Mouse (Mus musculus) CH12.LX (cell line): ENCODE data around the gene I830077J02Rik. TPM values are rescaled to one million over a fixed set of nuclear protein-coding genes. Genes with fewer than 3 reads are reported as not detected.

Source experiments
- DNase-seq: peaks from one replicate; pipeline ENCODE4 v3.0.0-alpha.2; 2013; ENCODE audit errors: extremely low read depth
- H3K27ac ChIP-seq: 2 replicates; pipeline ENCODE4 v1.5.1; 2012; ENCODE audit warnings: low read depth, mild to moderate bottlenecking, control low read depth, moderate library complexity; ENCODE audit not compliant: insufficient read depth
- H3K27me3 ChIP-seq: replicated peaks from 2 replicates; pipeline ENCODE3; 2012; ENCODE audit warnings: inconsistent platforms
- H3K36me3 ChIP-seq, 2 experiments: replicated peaks in 1 of 2; 2 replicates each; pipeline versions ENCODE3 to v1.6.1; 2012; ENCODE audit warnings: inconsistent platforms in 1 of 2, low read length in 1 of 2, mild to moderate bottlenecking in 1 of 2, mixed read lengths in 1 of 2, moderate library complexity in 1 of 2; ENCODE audit not compliant: control insufficient read depth in 1 of 2, insufficient read depth in 1 of 2
- H3K4me1 ChIP-seq, 2 experiments: 2 replicates each; pipeline ENCODE4 v1.6.1; 2012; ENCODE audit warnings: inconsistent platforms in 1 of 2, moderate library complexity in 1 of 2; ENCODE audit not compliant: insufficient read depth in 2 of 2, control insufficient read depth in 1 of 2
- H3K4me2 ChIP-seq: 2 replicates; pipeline ENCODE4 v1.6.1; 2012; ENCODE audit warnings: low read depth, mild to moderate bottlenecking, control low read depth; ENCODE audit not compliant: poor library complexity, insufficient read depth, severe bottlenecking
- H3K4me3 ChIP-seq, 3 experiments: fragments of 150-350 bp in 1 of 3; sonication (generic) in 1 of 3; replicated peaks in 1 of 3; 2 replicates each; pipeline versions ENCODE3 to v1.5.1; 2011 to 2012; ENCODE audit warnings: low read depth in 2 of 3, low read length in 2 of 3, mild to moderate bottlenecking in 2 of 3, moderate library complexity in 2 of 3, control low read depth in 1 of 3, improper control_type of control experiment in 1 of 3, inconsistent platforms in 1 of 3, mixed read lengths in 1 of 3; ENCODE audit not compliant: poor library complexity in 1 of 3
- H3K79me2 ChIP-seq: replicated peaks from 2 replicates; pipeline ENCODE4 v1.6.1; 2012; ENCODE audit warnings: mild to moderate bottlenecking, moderate library complexity; ENCODE audit not compliant: control insufficient read depth, poor library complexity, insufficient read depth, severe bottlenecking; ENCODE audit errors: extremely low read depth
- H3K9ac ChIP-seq: 2 replicates; pipeline ENCODE4 v1.6.1; 2012; ENCODE audit warnings: low read depth, mild to moderate bottlenecking, control low read depth, moderate library complexity; ENCODE audit not compliant: insufficient read depth
- H3K9me3 ChIP-seq: replicated peaks from 2 replicates; pipeline ENCODE3; 2012; ENCODE audit warnings: low read length, inconsistent platforms, mixed read lengths
- BHLHE40 ChIP-seq: IDR thresholded peaks from 2 replicates; pipeline ENCODE4 v1.6.1; 2011; ENCODE audit warnings: mild to moderate bottlenecking, low read depth, low read length, improper control_type of control experiment
- CHD2 ChIP-seq: IDR thresholded peaks from 2 replicates; pipeline ENCODE4 v1.6.1; 2011; ENCODE audit warnings: low read length, improper control_type of control experiment
- E2F4 ChIP-seq: IDR thresholded peaks from 2 replicates; pipeline ENCODE4 v1.6.1; 2011; ENCODE audit warnings: low read depth, low read length, improper control_type of control experiment; ENCODE audit not compliant: insufficient replicate concordance
- ELF1 ChIP-seq: IDR thresholded peaks from 2 replicates; pipeline ENCODE4 v1.6.1; 2014; ENCODE audit warnings: low read depth, mild to moderate bottlenecking, inconsistent platforms, low read length, improper control_type of control experiment
- GABPA ChIP-seq: IDR thresholded peaks from 2 replicates; pipeline ENCODE4 v1.6.1; 2012; ENCODE audit warnings: low read depth, low read length, improper control_type of control experiment, inconsistent platforms; ENCODE audit not compliant: insufficient replicate concordance
- IRF4 ChIP-seq: IDR thresholded peaks from 2 replicates; pipeline ENCODE4 v1.6.1; 2014; ENCODE audit warnings: low read depth, mild to moderate bottlenecking, inconsistent platforms, low read length, improper control_type of control experiment
- JUND ChIP-seq: conservative IDR thresholded peaks from 2 replicates; pipeline ENCODE4 v1.6.1; 2011; ENCODE audit warnings: low read depth, low read length, improper control_type of control experiment
- KAT2A ChIP-seq: IDR thresholded peaks from 2 replicates; pipeline ENCODE4 v1.6.1; 2012; ENCODE audit warnings: low read length, improper control_type of control experiment, inconsistent platforms; ENCODE audit not compliant: insufficient replicate concordance
- MAX ChIP-seq: IDR thresholded peaks from 2 replicates; pipeline ENCODE4 v1.6.1; 2011; ENCODE audit warnings: low read length, improper control_type of control experiment
- NELFE ChIP-seq: IDR thresholded peaks from 2 replicates; pipeline ENCODE4 v1.6.1; 2011; ENCODE audit warnings: low read depth, low read length, improper control_type of control experiment
- NRF1 ChIP-seq: IDR thresholded peaks from 2 replicates; pipeline ENCODE4 v1.6.1; 2014; ENCODE audit warnings: low read depth, mild to moderate bottlenecking, inconsistent platforms, low read length, improper control_type of control experiment, moderate library complexity
- PAX5 ChIP-seq: IDR thresholded peaks from 2 replicates; pipeline ENCODE4 v1.6.1; 2012; ENCODE audit warnings: low read length, inconsistent platforms, mixed read lengths
- RCOR1 ChIP-seq: conservative IDR thresholded peaks from 2 replicates; pipeline ENCODE4 v1.6.1; 2012; ENCODE audit warnings: low read depth, mild to moderate bottlenecking, inconsistent platforms, low read length, improper control_type of control experiment
- SIN3A ChIP-seq: IDR thresholded peaks from 2 replicates; pipeline ENCODE4 v1.6.1; 2012; ENCODE audit warnings: low read length, improper control_type of control experiment, inconsistent platforms
- SMC3 ChIP-seq: IDR thresholded peaks from 2 replicates; pipeline ENCODE4 v1.6.1; 2011; ENCODE audit warnings: low read depth, low read length, improper control_type of control experiment
- TCF12 ChIP-seq: IDR thresholded peaks from 2 replicates; pipeline ENCODE4 v1.6.1; 2014; ENCODE audit warnings: low read depth, mild to moderate bottlenecking, inconsistent platforms, low read length, improper control_type of control experiment
- UBTF ChIP-seq: IDR thresholded peaks from 2 replicates; pipeline ENCODE4 v1.6.1; 2012; ENCODE audit warnings: low read depth, mild to moderate bottlenecking, inconsistent platforms, low read length, improper control_type of control experiment, moderate library complexity
- ZC3H11A ChIP-seq: IDR thresholded peaks from 2 replicates; pipeline ENCODE4 v1.6.1; 2012; ENCODE audit warnings: low read depth, mild to moderate bottlenecking, inconsistent platforms, low read length, improper control_type of control experiment
- ZNF384 ChIP-seq: IDR thresholded peaks from 2 replicates; pipeline ENCODE4 v1.6.1; 2012; ENCODE audit warnings: low read depth, low read length, improper control_type of control experiment, inconsistent platforms
- dilution Hi-C: fragments of 300-500 bp; cut with MboI; formaldehyde crosslinking; loops from 2 replicates; pipeline ENCODE4 v1.14.3; 2020; ENCODE audit warnings: low sequenced_read_pairs; ENCODE audit not compliant: extremely low pct_unique_long_range_greater_than_20kb, extremely low pct_ligation_motif_present
- in situ Hi-C: fragments of 300-500 bp; cut with MboI; formaldehyde crosslinking; loops from 3 replicates; pipeline ENCODE4 v1.14.3; 2019; ENCODE audit warnings: low sequenced_read_pairs, low pct_ligation_motif_present, low pct_unique_long_range_greater_than_20kb, mixed read lengths
- polyA plus RNA-seq: library from polyadenylated mRNA; unstranded; fragments of >175 nt; gene quantifications from 2 replicates; pipeline ENCODE4 v1.2.1, GENCODE M21; 2012; ENCODE audit warnings: low read depth; ENCODE audit not compliant: insufficient read length
- total RNA-seq, 2 experiments: library from RNA; depleted of rRNA; stranded (reverse); fragments of 300-350 nt in 1 of 2; fragments of >200 nt in 1 of 2; gene quantifications; 2 replicates each; pipeline ENCODE4 v1.2.3; 2012 to 2014

The I830077J02Rik gene
- total and polyA plus RNA-seq, 3 experiments, result 1.3 to 10.2 (median 2.9) TPM

DNA sequence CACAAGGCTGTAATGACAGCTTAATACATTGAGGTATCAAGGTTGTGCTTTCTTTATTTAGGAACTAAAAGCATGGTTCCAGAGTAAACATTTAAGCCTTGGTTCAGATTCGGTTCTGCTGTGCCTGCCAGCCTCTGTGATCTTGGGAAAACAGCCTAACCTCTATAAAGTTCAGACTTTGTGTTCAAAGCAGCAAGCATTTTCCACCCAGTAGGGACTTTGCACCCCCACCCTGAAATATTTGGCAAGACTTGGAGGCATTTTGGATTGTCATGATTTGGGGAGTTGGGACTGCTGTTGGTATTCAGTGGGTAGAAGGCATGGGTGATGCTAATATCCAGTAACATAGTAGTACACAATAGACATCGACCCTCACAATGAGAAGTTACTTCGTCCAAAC is 43.5 kb downstream of the I830077J02Rik start:
- H3K4me2 ChIP-seq, result no peak overlapping the region
- no peak overlapping the region for H3K27ac ChIP-seq
- no peak overlapping the region for H3K9ac ChIP-seq
- dilution Hi-C loops, result no loop called here
- peaks cover 5 to 24% of the 10 kb centered on the region in 2 experiments for H3K4me1 ChIP-seq
- no peaks in the 10 kb centered on the region for H3K79me2 ChIP-seq
- no peaks in the 10 kb centered on the region for H3K36me3 ChIP-seq
- no peak for DNase-seq
- H3K27me3 ChIP-seq, result no peaks in the 10 kb centered on the region
- no peak overlapping the region for H3K4me3 ChIP-seq
- in situ Hi-C loops, result no loop called here
- no peak for TF ChIP-seq TCF12
- no peak for TF ChIP-seq UBTF
- no peak for TF ChIP-seq MAX
- no peaks in the 10 kb centered on the region for H3K9me3 ChIP-seq

DNA sequence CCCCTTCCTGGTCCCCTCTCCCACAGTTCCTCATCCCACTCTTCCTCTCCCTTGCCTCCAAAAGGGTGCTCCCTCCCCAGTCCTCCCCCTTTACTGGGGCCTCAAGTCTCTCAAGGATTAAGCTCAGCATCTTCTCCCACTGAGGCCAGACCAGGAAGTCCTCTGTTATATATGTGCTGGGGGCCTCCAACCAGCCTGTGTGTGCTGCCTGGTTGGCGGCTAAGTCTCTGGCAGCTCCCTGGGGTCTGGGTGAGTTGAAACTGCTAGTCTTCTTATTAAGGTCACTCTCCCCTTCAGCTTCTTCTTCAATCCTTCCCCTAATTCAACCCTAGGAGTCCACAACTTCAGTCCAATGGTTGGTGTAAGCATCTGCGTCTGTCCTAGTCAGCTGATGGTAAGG is 49.4 kb downstream of the I830077J02Rik start:
- H3K36me3 ChIP-seq, result no peaks in the 10 kb centered on the region
- TF ChIP-seq JUND (no peak), TCF12 (no peak), GABPA (no peak), BHLHE40 (no peak), RCOR1 (no peak), ZC3H11A (no peak), SMC3 (no peak), KAT2A (no peak), PAX5 (no peak), NRF1 (no peak), MAX (no peak), ELF1 (no peak), ZNF384 (no peak), SIN3A (no peak), IRF4 (no peak), CHD2 (no peak), NELFE (no peak), E2F4 (no peak)
- H3K79me2 ChIP-seq, result no peaks in the 10 kb centered on the region
- in situ Hi-C loops, result no loop called here
- no peak overlapping the region for H3K4me2 ChIP-seq
- DNase-seq, result no peak
- H3K4me1 ChIP-seq, result peaks cover 0 to 7% of the 10 kb centered on the region in 2 experiments; a peak in 2 of 4 replicates
- dilution Hi-C loops, result no loop called here
- no peak overlapping the region for H3K27ac ChIP-seq
- H3K27me3 ChIP-seq, result no peaks in the 10 kb centered on the region
- H3K4me3 ChIP-seq, result no peak overlapping the region
- H3K9ac ChIP-seq, result no peak overlapping the region
- no peaks in the 10 kb centered on the region for H3K9me3 ChIP-seq
